Mouse (Mus musculus) stomach, embryonic 14.5 days (tissue): Measurements from ENCODE around the gene Crebrf. TPM values are rescaled to one million over a fixed set of nuclear protein-coding genes. Genes with fewer than 3 reads are reported as not detected.

Source experiments
- ATAC-seq: fragments of 200-750 bp; cut with Nextera tagmentation; 2 replicates; pipeline ENCODE4 v1.8.0; 2017; ENCODE audit warnings: low read depth, moderate TSS enrichment; ENCODE audit not compliant: insufficient number of reproducible peaks, insufficient read depth, low FRiP score
- H3K27ac ChIP-seq: fragments of 300-500 bp; sonication (generic); 2 replicates; pipeline ENCODE4 v1.5.1; 2014; ENCODE audit warnings: mild to moderate bottlenecking, low read length, moderate library complexity, mixed read lengths
- H3K27me3 ChIP-seq: fragments of 300-500 bp; sonication (generic); 2 replicates; pipeline ENCODE4 v1.6.1; 2014; ENCODE audit warnings: low read length, control low read depth, mixed read lengths; ENCODE audit not compliant: control insufficient read depth, insufficient read depth
- H3K36me3 ChIP-seq: fragments of 300-500 bp; sonication (generic); 2 replicates; pipeline ENCODE4 v1.6.1; 2014; ENCODE audit warnings: mild to moderate bottlenecking, control low read depth, low read length, moderate library complexity, mixed read lengths; ENCODE audit not compliant: control insufficient read depth, insufficient read depth
- H3K4me1 ChIP-seq: fragments of 300-500 bp; sonication (generic); 2 replicates; pipeline ENCODE4 v1.6.1; 2014; ENCODE audit warnings: low read length, control low read depth, mixed read lengths; ENCODE audit not compliant: control insufficient read depth, insufficient read depth
- H3K4me2 ChIP-seq: fragments of 300-500 bp; sonication (generic); replicated peaks from 2 replicates; pipeline ENCODE4 v1.6.1; 2014; ENCODE audit warnings: low read depth, low read length, control low read depth
- H3K4me3 ChIP-seq: fragments of 300-500 bp; sonication (generic); 2 replicates; pipeline ENCODE4 v1.5.1; 2014; ENCODE audit warnings: low read depth, low read length, control low read depth
- H3K9ac ChIP-seq: fragments of 300-500 bp; sonication (generic); replicated peaks from 2 replicates; pipeline ENCODE4 v1.6.1; 2014; ENCODE audit warnings: low read depth, mild to moderate bottlenecking, control low read depth, low read length, moderate library complexity, mixed read lengths
- H3K9me3 ChIP-seq: fragments of 300-500 bp; sonication (generic); 2 replicates; pipeline ENCODE4 v1.6.1; 2016; ENCODE audit warnings: low read depth, low read length, control low read depth; ENCODE audit not compliant: control insufficient read depth
- WGBS: fragments of 180-500 bp; shearing (Covaris S2); extraction: QIAGEN DNeasy Blood & Tissue Kit; methylation state at CpG from one replicate; pipeline ENCODE4 v1.1.7; 2014; 5-methylcytosine and 5-hydroxymethylcytosine counted together
- polyA plus RNA-seq: library from polyadenylated mRNA; unstranded; fragments of >200 nt; fragmentation: Nextera tagmentation; extraction: Ambion mirVana; gene quantifications from 2 replicates; pipeline ENCODE4 v1.2.1, GENCODE M21; 2014

Crebrf gene
- polyA plus RNA-seq, 1 experiment from 2014 or later: 11.7 TPM

GRCm38 (mm10) chr17:26727110-26727755 lies 11.8 kb downstream of the Crebrf start:
- no peak overlapping the region for H3K27ac ChIP-seq
- H3K9ac ChIP-seq: no peak overlapping the region
- no peak for ATAC-seq
- no peaks in the 10 kb centered on the region for H3K9me3 ChIP-seq
- H3K4me3 ChIP-seq: no peak overlapping the region
- 76% methylated on average over 3 of the region's 3 CpGs for WGBS
- no peak overlapping the region for H3K4me2 ChIP-seq
- peaks cover 6% of the 10 kb centered on the region; the same call in 1 of the 2 replicates for H3K4me1 ChIP-seq
- H3K27me3 ChIP-seq: no peaks in the 10 kb centered on the region
- no peaks in the 10 kb centered on the region for H3K36me3 ChIP-seq

DNA sequence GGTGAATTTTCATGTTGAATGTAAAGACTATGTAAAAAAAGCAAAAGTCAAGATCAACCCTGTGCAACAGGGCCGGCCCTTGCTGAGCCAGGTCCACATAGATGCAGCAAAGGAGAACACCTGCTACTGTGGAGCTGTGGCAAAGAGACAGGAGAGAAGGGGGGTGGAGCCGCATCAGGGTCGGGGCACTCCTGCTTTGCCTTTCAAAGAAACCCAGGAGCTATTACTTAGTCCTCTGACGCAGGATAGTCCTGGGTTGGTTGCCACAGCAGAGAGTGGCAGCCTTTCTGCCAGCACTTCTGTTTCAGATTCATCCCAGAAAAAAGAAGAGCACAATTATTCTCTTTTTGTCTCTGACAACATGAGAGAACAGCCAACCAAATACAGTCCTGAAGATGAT lies 27.1 kb downstream of the Crebrf start:
- Histone ChIP-seq H3K4me1 (no peaks in the 10 kb centered on the region), H3K9ac (no peak overlapping the region), H3K4me2 (no peak overlapping the region), H3K27ac (no peak overlapping the region), H3K27me3 (no peaks in the 10 kb centered on the region), H3K9me3 (no peaks in the 10 kb centered on the region), H3K36me3 (no peaks in the 10 kb centered on the region), H3K4me3 (no peak overlapping the region)
- WGBS: 67% methylated on average over 4 of the region's 4 CpGs
- no peak for ATAC-seq

- H3K9me3 ChIP-seq: no peaks in the 10 kb centered on the region
Observed at GRCm38 (mm10) chr17:26743294-26743693, 27.8 kb downstream of the Crebrf start.

DNA sequence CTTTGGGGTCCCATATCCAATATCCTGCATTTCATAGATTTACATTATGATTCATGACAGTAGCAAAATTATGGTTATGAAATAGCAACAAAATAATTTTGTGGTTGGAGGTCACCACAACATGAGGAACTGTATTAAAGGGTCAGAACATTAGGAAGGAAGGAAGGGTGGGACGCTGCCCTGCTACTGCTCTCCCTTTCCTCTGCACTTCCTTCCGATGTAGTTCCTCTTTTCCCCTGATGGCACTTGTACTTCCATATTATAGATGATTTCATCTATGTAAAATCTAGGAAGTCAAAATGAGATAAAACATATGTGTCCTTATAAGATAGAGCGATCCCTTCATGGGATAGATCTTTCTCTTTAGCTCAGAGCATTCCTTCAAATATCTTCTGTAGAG lies 34.5 kb downstream of the Crebrf start:
- H3K4me3 ChIP-seq: no peak overlapping the region
- H3K9ac ChIP-seq: no peak overlapping the region
- no peaks in the 10 kb centered on the region for H3K27me3 ChIP-seq
- H3K4me2 ChIP-seq: no peak overlapping the region
- no peak for ATAC-seq
- 89% methylated on average over 3 of the region's 3 CpGs for WGBS
- no peaks in the 10 kb centered on the region for H3K9me3 ChIP-seq
- no peak overlapping the region for H3K27ac ChIP-seq
- no peaks in the 10 kb centered on the region for H3K4me1 ChIP-seq
- no peaks in the 10 kb centered on the region for H3K36me3 ChIP-seq

More at GRCm38 (mm10) chr17:26743294-26743693, 27.8 kb downstream of the Crebrf start:
- H3K9ac ChIP-seq: no peak overlapping the region
- no peak overlapping the region for H3K4me2 ChIP-seq
- no peaks in the 10 kb centered on the region for H3K36me3 ChIP-seq
- no peaks in the 10 kb centered on the region for H3K27me3 ChIP-seq
- no peak overlapping the region for H3K4me3 ChIP-seq
- no peaks in the 10 kb centered on the region for H3K4me1 ChIP-seq
- H3K27ac ChIP-seq: no peak overlapping the region
- WGBS: 71% methylated on average over 1 of the region's 1 CpGs
- no peak for ATAC-seq

DNA sequence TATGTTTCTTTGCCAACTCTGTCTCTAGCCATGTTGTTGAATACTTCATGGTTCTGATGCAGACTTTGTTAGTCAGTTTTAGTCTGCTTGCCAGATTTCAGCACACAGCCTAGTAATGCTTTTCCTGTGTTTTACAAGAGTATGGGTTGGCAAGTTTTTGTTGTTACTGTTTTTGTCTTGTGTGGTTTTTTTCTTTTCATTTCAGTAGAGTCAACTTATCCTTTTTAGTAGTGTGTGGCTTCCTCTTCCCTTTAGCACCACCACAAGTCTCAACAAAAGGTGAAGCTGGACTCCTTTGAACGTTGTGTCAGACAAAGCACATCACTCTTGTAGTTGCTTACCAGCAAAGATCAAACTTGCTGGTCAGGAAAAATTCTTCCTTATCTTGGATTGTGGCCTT lies 36.8 kb downstream of the Crebrf start:
- Histone ChIP-seq H3K4me1 (no peaks in the 10 kb centered on the region), H3K4me3 (no peak overlapping the region), H3K27me3 (no peaks in the 10 kb centered on the region), H3K9me3 (no peaks in the 10 kb centered on the region), H3K27ac (no peak overlapping the region), H3K36me3 (no peaks in the 10 kb centered on the region), H3K4me2 (no peak overlapping the region), H3K9ac (no peak overlapping the region)
- no peak for ATAC-seq
- 90% methylated on average over 1 of the region's 1 CpGs for WGBS

DNA sequence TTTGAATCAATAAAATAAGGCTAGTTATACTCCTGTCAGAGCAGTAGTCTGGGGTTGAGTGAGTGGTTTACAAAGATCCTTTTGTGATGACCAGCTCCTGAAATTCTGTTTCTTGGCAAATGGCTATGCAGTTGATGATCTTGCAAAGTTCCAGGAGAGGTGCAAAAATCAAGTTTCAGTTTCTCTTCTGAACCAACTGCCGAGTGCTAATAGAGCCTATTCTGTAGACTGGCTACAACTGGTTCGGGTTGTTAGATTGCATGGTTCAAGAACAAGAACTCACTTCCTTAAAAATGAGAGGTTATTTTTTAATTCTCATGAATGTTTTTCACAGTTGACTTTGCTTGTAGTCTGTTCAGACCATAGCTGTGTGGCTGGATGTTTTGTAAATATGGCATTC lies 38.0 kb downstream of the Crebrf start:
- Histone ChIP-seq H3K36me3 (no peaks in the 10 kb centered on the region), H3K4me2 (no peak overlapping the region), H3K4me3 (no peak overlapping the region), H3K27me3 (no peaks in the 10 kb centered on the region), H3K9me3 (no peaks in the 10 kb centered on the region), H3K9ac (no peak overlapping the region), H3K27ac (no peak overlapping the region), H3K4me1 (no peaks in the 10 kb centered on the region)
- ATAC-seq: no peak
- whole genome bisulfite sequencing: 87% methylated on average over 2 of the region's 2 CpGs

- WGBS: 82% methylated on average over 5 of the region's 5 CpGs
- no peak overlapping the region for H3K4me2 ChIP-seq
- no peak overlapping the region for H3K4me3 ChIP-seq
- H3K36me3 ChIP-seq: peaks cover 6% of the 10 kb centered on the region; the same call in 1 of the 2 replicates
- no peak overlapping the region for H3K9ac ChIP-seq
- no peaks in the 10 kb centered on the region for H3K9me3 ChIP-seq
- H3K27ac ChIP-seq: no peak overlapping the region
- H3K27me3 ChIP-seq: no peaks in the 10 kb centered on the region
- ATAC-seq: no peak
- no peaks in the 10 kb centered on the region for H3K4me1 ChIP-seq
Observed at GRCm38 (mm10) chr17:26767100-26767753, 51.8 kb downstream of the Crebrf start.

- Histone ChIP-seq H3K4me2 (no peak overlapping the region), H3K27ac (no peak overlapping the region), H3K9ac (no peak overlapping the region), H3K27me3 (no peaks in the 10 kb centered on the region), H3K4me3 (no peak overlapping the region), H3K36me3 (peaks cover 6% of the 10 kb centered on the region; the same call in 1 of the 2 replicates), H3K9me3 (no peaks in the 10 kb centered on the region), H3K4me1 (no peaks in the 10 kb centered on the region)
- WGBS: 75% methylated on average over 2 of the region's 2 CpGs
- no peak for ATAC-seq
Observed at GRCm38 (mm10) chr17:26767754-26768124, 52.3 kb downstream of the Crebrf start.
